ENCODE assay signal across 21 mouse cellular contexts in genomic region chr8:107030058-107030457, GRCm38 (mm10). TPM values are rescaled to one million over a fixed set of nuclear protein-coding genes. Genes with fewer than 3 reads are reported as not detected.
DNase-seq lines count a peak whose midpoint lies in the region; ATAC-seq and TF ChIP-seq lines count a peak whose summit lies in the region.
"Had no signal": no experiment of that assay in that cellular context is flagged by ENCODE, and none has a peak within 500 bp of the region (broad histone marks: within the 10 kb centered on the region; RNA-seq: fewer than 3 reads in every experiment).

No protein-coding gene starts in this region.

- H3K4me2 ChIP-seq in kidney, postnatal 0 days (ENCODE audit: low read length), result no peak overlapping the region
- H3K4me2 ChIP-seq in hindbrain, embryonic 13.5 days, result no peak overlapping the region

- H3K36me3 ChIP-seq in kidney, postnatal 0 days (ENCODE audit: insufficient read depth, low read length), result no peaks in the 10 kb centered on the region
- no peaks in the 10 kb centered on the region for H3K36me3 ChIP-seq in kidney, adult 2 months (ENCODE audit: control insufficient read depth, insufficient read depth, low read length)
- 0 out of 2 replicates have a peak, but pooled peaks cover 2% of the 10 kb centered on the region for H3K36me3 ChIP-seq in hindbrain, embryonic 13.5 days
- H3K36me3 ChIP-seq: liver, embryonic 15.5 days had no signal

- no peak for TF ChIP-seq POLR2A in kidney, adult 2 months (IDR thresholded peaks at IDR 0.05; ENCODE audit: low read depth, low read length)

- H3K27ac ChIP-seq in kidney, postnatal 0 days, result 0 out of 2 replicates have a peak overlapping the region, but pooled peaks have one; percentile 50
- H3K27ac ChIP-seq in kidney, adult 2 months (ENCODE audit: insufficient read depth, low read depth, low read length), result no peak overlapping the region
- no peak overlapping the region for H3K27ac ChIP-seq in hindbrain, embryonic 13.5 days
- H3K27ac ChIP-seq: layer of hippocampus, adult 2 months; liver, embryonic 15.5 days had no signal

- H3K9me3 ChIP-seq in kidney, postnatal 0 days (replicated peaks; ENCODE audit: low read length), result no peaks in the 10 kb centered on the region
- no peaks in the 10 kb centered on the region for H3K9me3 ChIP-seq in hindbrain, embryonic 13.5 days
- H3K9me3 ChIP-seq: liver, embryonic 15.5 days had no signal

- peaks cover 11% of the 10 kb centered on the region for H3K4me1 ChIP-seq in kidney, postnatal 0 days (replicated peaks; ENCODE audit: insufficient read depth, low read length)
- H3K4me1 ChIP-seq in kidney, adult 2 months (ENCODE audit: control insufficient read depth, insufficient read depth, low read length), result peaks cover 12% of the 10 kb centered on the region
- H3K4me1 ChIP-seq in hindbrain, embryonic 13.5 days (replicated peaks), result peaks cover 24% of the 10 kb centered on the region

- no peak for TF ChIP-seq CTCF in kidney, postnatal 0 days (IDR thresholded peaks at IDR 0.05; ENCODE audit: low read depth)
- no peak for TF ChIP-seq CTCF in kidney, adult 2 months (conservative IDR thresholded peaks at IDR 0.05; ENCODE audit: insufficient read depth, insufficient read length, low read depth, low read length)

- DNase-seq in kidney, postnatal 0 days (ENCODE audit: low spot score), result no peak
- no peak for DNase-seq in kidney, adult 2 months
- DNase-seq in A20 (ENCODE audit: low read depth, low spot score), result peak; percentile 26
- no peak for DNase-seq in heart, adult 8-10 months (ENCODE audit: low spot score)
- DNase-seq in layer of hippocampus, postnatal 10 days (ENCODE audit: low spot score in 2 of 2), result no peak
- DNase-seq: cerebellum, adult 2 months; embryo, embryonic 11 days; gastrocnemius, postnatal 25 days; right cerebral cortex, postnatal 4 days; thymus, postnatal 4 days had no signal

- no peaks in the 10 kb centered on the region for H3K27me3 ChIP-seq in kidney, postnatal 0 days (ENCODE audit: insufficient read depth, low read length)
- H3K27me3 ChIP-seq in kidney, adult 2 months (replicated peaks; ENCODE audit: control insufficient read depth, insufficient read depth, low read length), result no peaks in the 10 kb centered on the region
- 0 out of 2 replicates have a peak, but pooled peaks cover 2% of the 10 kb centered on the region for H3K27me3 ChIP-seq in hindbrain, embryonic 13.5 days
- H3K27me3 ChIP-seq: liver, embryonic 15.5 days; Patski had no signal

- ATAC-seq in kidney, postnatal 0 days (replicated peaks; ENCODE audit: low FRiP score, low read depth), result no peak
- ATAC-seq in common myeloid progenitor, adult 5-6 weeks (replicated peaks; ENCODE audit: low read depth, poor library complexity, severe bottlenecking), result peak; percentile 62
- ATAC-seq in megakaryocyte progenitor cell, adult 5-6 weeks (replicated peaks; ENCODE audit: poor library complexity), result peak; percentile 52
- ATAC-seq in hindbrain, embryonic 13.5 days (ENCODE audit: low FRiP score), result no peak

- WGBS in kidney, postnatal 0 days, result 65% methylated on average over 5 of the region's 5 CpGs
- WGBS in kidney, adult 2 months, result 63% methylated on average over 5 of the region's 5 CpGs
- WGBS in hindbrain, embryonic 13.5 days, result 72% methylated on average over 5 of the region's 5 CpGs

- H3K9ac ChIP-seq in kidney, postnatal 0 days (ENCODE audit: low read depth, low read length), result no peak overlapping the region
- no peak overlapping the region; the same call in 1 of the 2 replicates for H3K9ac ChIP-seq in hindbrain, embryonic 13.5 days
- H3K9ac ChIP-seq: liver, embryonic 15.5 days had no signal

- no peak overlapping the region for H3K4me3 ChIP-seq in kidney, postnatal 0 days (replicated peaks; ENCODE audit: low read depth, low read length)
- H3K4me3 ChIP-seq in kidney, adult 2 months (ENCODE audit: insufficient read depth, low read depth, low read length), result no peak overlapping the region
- no peak overlapping the region for H3K4me3 ChIP-seq in hindbrain, embryonic 13.5 days

RNA-seq across cellular contexts. Expression of gene Vps4a, which starts 1.0 kb away (rescaled TPM):
- 59.6 and 65.2 TPM in 2 replicates for polyA plus RNA-seq in kidney, postnatal 0 days (2015; fragmentation: Nextera tagmentation; extraction: Ambion mirVana)
- 31.0 and 33.4 TPM in 2 replicates for polyA plus RNA-seq in kidney, adult 2 months (2012; rRNA removed)
- total RNA-seq in common myeloid progenitor, adult 5-6 weeks (2017), result 33.8 and 34.7 TPM in 2 replicates
- 26.4 and 27.4 TPM in 2 replicates for total RNA-seq in megakaryocyte progenitor cell, adult 5-6 weeks (2015)
- 34.3 and 34.5 TPM in 2 replicates for total RNA-seq in megakaryocyte progenitor cell, adult 5-6 weeks (2017)
- total RNA-seq in heart, adult 8-10 months (2022), result 10 to 100 TPM; 59.7 to 67.1 (median 62.5) TPM
- 100 to 1,000 TPM; 108 to 119 TPM for total RNA-seq in layer of hippocampus, postnatal 10 days (2021)
- polyA plus RNA-seq in hindbrain, embryonic 13.5 days (2015; fragmentation: Nextera tagmentation; extraction: Ambion mirVana), result 139 and 143 TPM in 2 replicates

RNA-seq across cellular contexts. Expression of gene Pdf, which starts 18.4 kb away (rescaled TPM):
- polyA plus RNA-seq in kidney, postnatal 0 days (2015; fragmentation: Nextera tagmentation; extraction: Ambion mirVana), result 49.3 and 51.6 TPM in 2 replicates
- 39.5 and 43.4 TPM in 2 replicates for polyA plus RNA-seq in kidney, adult 2 months (2012; rRNA removed)
- 45.9 and 83.2 TPM in 2 replicates for total RNA-seq in common myeloid progenitor, adult 5-6 weeks (2017)
- 40.1 and 48.6 TPM in 2 replicates for total RNA-seq in megakaryocyte progenitor cell, adult 5-6 weeks (2015)
- 35.3 and 46.3 TPM in 2 replicates for total RNA-seq in megakaryocyte progenitor cell, adult 5-6 weeks (2017)
- total RNA-seq in heart, adult 8-10 months (2022), result 10 to 100 TPM; 67.1 to 76.1 (median 74.4) TPM
- 10 to 100 TPM; 23.6 to 27.6 TPM for total RNA-seq in layer of hippocampus, postnatal 10 days (2021)
- polyA plus RNA-seq in hindbrain, embryonic 13.5 days (2015; fragmentation: Nextera tagmentation; extraction: Ambion mirVana), result 36.8 and 38.5 TPM in 2 replicates

RNA-seq across cellular contexts. Expression of gene Cog8, which starts 26.4 kb away (rescaled TPM):
- 32.3 and 33.1 TPM in 2 replicates for polyA plus RNA-seq in kidney, postnatal 0 days (2015; fragmentation: Nextera tagmentation; extraction: Ambion mirVana)
- polyA plus RNA-seq in kidney, adult 2 months (2012; rRNA removed), result 29.4 and 32.2 TPM in 2 replicates
- total RNA-seq in common myeloid progenitor, adult 5-6 weeks (2017), result 17.7 and 20.5 TPM in 2 replicates
- 13.2 and 18.1 TPM in 2 replicates for total RNA-seq in megakaryocyte progenitor cell, adult 5-6 weeks (2015)
- total RNA-seq in megakaryocyte progenitor cell, adult 5-6 weeks (2017), result 22.8 and 25.6 TPM in 2 replicates
- 10 to 100 TPM; 16.4 to 20.2 (median 17.7) TPM for total RNA-seq in heart, adult 8-10 months (2022)
- 10 to 100 TPM; 24.9 to 27.8 TPM for total RNA-seq in layer of hippocampus, postnatal 10 days (2021)
- 39.6 and 40.9 TPM in 2 replicates for polyA plus RNA-seq in hindbrain, embryonic 13.5 days (2015; fragmentation: Nextera tagmentation; extraction: Ambion mirVana)

RNA-seq across cellular contexts. Expression of gene Nip7, which starts 26.6 kb away (rescaled TPM):
- 79.3 and 80.7 TPM in 2 replicates for polyA plus RNA-seq in kidney, postnatal 0 days (2015; fragmentation: Nextera tagmentation; extraction: Ambion mirVana)
- 38.2 and 54.3 TPM in 2 replicates for polyA plus RNA-seq in kidney, adult 2 months (2012; rRNA removed)
- total RNA-seq in common myeloid progenitor, adult 5-6 weeks (2017), result 20.4 and 28.4 TPM in 2 replicates
- total RNA-seq in megakaryocyte progenitor cell, adult 5-6 weeks (2015), result 53.2 and 67.0 TPM in 2 replicates
- 39.3 and 42.1 TPM in 2 replicates for total RNA-seq in megakaryocyte progenitor cell, adult 5-6 weeks (2017)
- total RNA-seq in heart, adult 8-10 months (2022), result 10 to 100 TPM; 24.8 to 28.1 (median 26.1) TPM
- 10 to 100 TPM; 57.3 to 66.3 TPM for total RNA-seq in layer of hippocampus, postnatal 10 days (2021)
- polyA plus RNA-seq in hindbrain, embryonic 13.5 days (2015; fragmentation: Nextera tagmentation; extraction: Ambion mirVana), result 73.7 and 77.6 TPM in 2 replicates

RNA-seq across cellular contexts. Expression of gene Tmed6, which starts 35.4 kb away (rescaled TPM):
- polyA plus RNA-seq in kidney, postnatal 0 days (2015; fragmentation: Nextera tagmentation; extraction: Ambion mirVana), result 52.9 and 55.6 TPM in 2 replicates
- polyA plus RNA-seq in kidney, adult 2 months (2012; rRNA removed), result 55.0 and 65.3 TPM in 2 replicates
- not detected in 2 replicates for total RNA-seq in common myeloid progenitor, adult 5-6 weeks (2017)
- total RNA-seq in megakaryocyte progenitor cell, adult 5-6 weeks (2015), result not detected in 2 replicates
- not detected in 2 replicates for total RNA-seq in megakaryocyte progenitor cell, adult 5-6 weeks (2017)
- not detected for total RNA-seq in heart, adult 8-10 months (2022)
- total RNA-seq in layer of hippocampus, postnatal 10 days (2021), result not detected
- polyA plus RNA-seq in hindbrain, embryonic 13.5 days (2015; fragmentation: Nextera tagmentation; extraction: Ambion mirVana), result not detected in 2 replicates
- total RNA-seq: gastrocnemius, postnatal 25 days; left cerebral cortex, postnatal 14 days had no signal
- polyA plus RNA-seq: brain, embryonic 14.5 days; cerebellum, adult 2 months; forebrain, embryonic 16.5 days; heart, embryonic 14.5 days; hindbrain, embryonic 16.5 days had no signal

Comparison
In these comparisons a context has a peak if more than half of its experiments do, and no peak if none do; other contexts are left out.
1. ATAC-seq: peak in common myeloid progenitor, adult 5-6 weeks (single experiment) and megakaryocyte progenitor cell, adult 5-6 weeks (single experiment); none in kidney, postnatal 0 days (single experiment) and hindbrain, embryonic 13.5 days (single experiment).